Mouse (Mus musculus) testis, postnatal 10 days (tissue): ENCODE results near the gene Bcam.

ENCODE experiments used
- DNase-seq: peaks from one replicate; pipeline ENCODE4 v3.0.0; 2021; ENCODE audit warnings: low spot score

Bcam gene

GRCm38 (mm10) chr7:19726541-19726940 is 44.3 kb downstream of the Bcam start:
- no peak for DNase-seq

GRCm38 (mm10) chr7:19724167-19724566 is 46.6 kb downstream of the Bcam start:
- DNase-seq = no peak

- DNase-seq = no peak
Observed at GRCm38 (mm10) chr7:19722754-19723195, 48.0 kb downstream of the Bcam start.

GRCm38 (mm10) chr7:19719200-19719599 is 51.6 kb downstream of the Bcam start:
- DNase-seq = no peak

GRCm38 (mm10) chr7:19718297-19718952 is 52.4 kb downstream of the Bcam start:
- DNase-seq = no peak

GRCm38 (mm10) chr7:19717346-19717745 is 53.5 kb downstream of the Bcam start:
- DNase-seq = no peak

GRCm38 (mm10) chr7:19716822-19717221 is 54.0 kb downstream of the Bcam start:
- no peak for DNase-seq

- DNase-seq = no peak
Observed at GRCm38 (mm10) chr7:19716055-19716682, 54.6 kb downstream of the Bcam start.

- peak; percentile 99 for DNase-seq
Observed at GRCm38 (mm10) chr7:19715239-19716054, 55.4 kb downstream of the Bcam start, which contains the start of gene Tomm40. TSS of gene Tomm40 (minus strand) at chr7:19715438.

GRCm38 (mm10) chr7:19714836-19715235 is 56.0 kb downstream of the Bcam start:
- no peak for DNase-seq

- DNase-seq = no peak
Observed at GRCm38 (mm10) chr7:19713598-19713997, 57.2 kb downstream of the Bcam start.

GRCm38 (mm10) chr7:19713196-19713595 is 57.6 kb downstream of the Bcam start:
- DNase-seq = no peak

- no peak for DNase-seq
Observed at GRCm38 (mm10) chr7:19712414-19712813, 58.4 kb downstream of the Bcam start.

- DNase-seq = peak; percentile 64
Observed at GRCm38 (mm10) chr7:19710650-19711049, 60.2 kb downstream of the Bcam start.
